In the genomic region with DNA sequence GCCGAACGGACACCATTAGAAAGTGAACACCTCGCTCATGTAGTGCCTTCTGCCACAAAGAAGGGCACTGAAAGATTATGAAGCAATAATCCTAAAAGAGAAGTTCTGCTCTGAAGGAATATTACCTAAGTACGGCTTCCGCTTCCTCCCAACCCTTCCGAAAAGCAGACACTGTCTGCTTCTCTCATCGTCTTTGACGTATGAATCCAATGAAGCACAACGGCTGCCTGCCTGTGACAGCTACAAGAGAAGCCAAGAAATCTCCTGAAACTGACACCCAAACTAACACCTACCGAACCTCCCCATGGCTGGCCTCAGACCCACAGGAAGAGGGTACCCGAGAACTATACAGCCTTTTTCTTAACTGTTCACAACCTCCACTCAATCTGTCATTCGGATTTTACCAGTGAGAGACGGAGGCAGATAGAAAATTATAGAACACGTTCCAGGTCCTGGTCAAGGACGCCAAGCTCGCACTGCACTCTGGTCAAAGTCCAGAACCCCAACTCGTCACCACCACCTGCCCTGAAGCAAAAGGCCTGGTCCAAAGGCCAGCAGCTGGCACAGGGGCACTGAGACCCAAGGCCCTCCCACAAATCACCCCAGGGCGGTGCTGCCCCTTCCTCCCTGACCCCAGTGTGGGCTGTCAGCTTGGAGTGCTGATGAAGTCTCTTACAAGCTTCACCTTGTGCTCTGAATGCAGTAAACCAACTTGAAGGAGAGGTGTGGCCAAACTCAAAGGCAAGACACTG, we compare ENCODE assay signal across 14 mouse cellular contexts. TPM values are rescaled to one million over a fixed set of nuclear protein-coding genes. Genes with fewer than 3 reads are reported as not detected.
DNase-seq lines count a peak whose midpoint lies in the region; ATAC-seq lines count a peak whose summit lies in the region.
"Had no signal": no experiment of that assay in that cellular context is flagged by ENCODE, and none has a peak within 500 bp of the region (broad histone marks: within the 10 kb centered on the region; RNA-seq: fewer than 3 reads in every experiment).

No protein-coding gene starts in this region.

- no peak overlapping the region for H3K4me2 ChIP-seq in forebrain, embryonic 15.5 days (replicated peaks)
- H3K4me2 ChIP-seq in kidney, embryonic 15.5 days: no peak overlapping the region
- H3K4me2 ChIP-seq: heart, embryonic 12.5 days; hindbrain, embryonic 13.5 days; midbrain, embryonic 13.5 days; neural tube, embryonic 12.5 days had no signal

- no peaks in the 10 kb centered on the region for H3K36me3 ChIP-seq in forebrain, embryonic 10.5 days (replicated peaks)
- H3K36me3 ChIP-seq in forebrain, embryonic 15.5 days: no peaks in the 10 kb centered on the region
- peaks cover 7% of the 10 kb centered on the region; the same call in 1 of the 2 replicates for H3K36me3 ChIP-seq in kidney, embryonic 15.5 days
- H3K36me3 ChIP-seq: midbrain, embryonic 13.5 days; neural tube, embryonic 12.5 days had no signal

- no peak overlapping the region for H3K4me3 ChIP-seq in forebrain, embryonic 10.5 days
- no peak overlapping the region for H3K4me3 ChIP-seq in forebrain, embryonic 15.5 days
- H3K4me3 ChIP-seq in kidney, embryonic 15.5 days (replicated peaks): no peak overlapping the region
- H3K4me3 ChIP-seq: erythroblast, embryonic 14.5 days; heart, embryonic 12.5 days; hindbrain, embryonic 13.5 days; midbrain, embryonic 13.5 days; neural tube, embryonic 12.5 days had no signal

- no peaks in the 10 kb centered on the region for H3K9me3 ChIP-seq in forebrain, embryonic 10.5 days
- no peaks in the 10 kb centered on the region for H3K9me3 ChIP-seq in forebrain, embryonic 15.5 days
- no peaks in the 10 kb centered on the region for H3K9me3 ChIP-seq in kidney, embryonic 15.5 days (replicated peaks)
- H3K9me3 ChIP-seq: heart, embryonic 12.5 days; hindbrain, embryonic 13.5 days; midbrain, embryonic 13.5 days; neural tube, embryonic 12.5 days had no signal

- H3K27ac ChIP-seq in forebrain, embryonic 10.5 days: peak overlapping the region; percentile 3; the same call in 1 of the 2 replicates
- no peak overlapping the region for H3K27ac ChIP-seq in forebrain, embryonic 15.5 days (replicated peaks)
- H3K27ac ChIP-seq in kidney, embryonic 15.5 days: 0 out of 2 replicates have a peak overlapping the region, but pooled peaks have one; percentile 5
- H3K27ac ChIP-seq: hindbrain, embryonic 13.5 days; liver, embryonic 14.5 days; midbrain, embryonic 13.5 days; neural tube, embryonic 12.5 days had no signal

- no peak overlapping the region for H3K9ac ChIP-seq in forebrain, embryonic 15.5 days (replicated peaks)
- no peak overlapping the region for H3K9ac ChIP-seq in kidney, embryonic 15.5 days
- H3K9ac ChIP-seq: heart, embryonic 12.5 days; hindbrain, embryonic 13.5 days; liver, embryonic 14.5 days; midbrain, embryonic 13.5 days; neural tube, embryonic 12.5 days had no signal

- H3K27me3 ChIP-seq in forebrain, embryonic 10.5 days (ENCODE audit: poor library complexity, severe bottlenecking): no peaks in the 10 kb centered on the region
- no peaks in the 10 kb centered on the region for H3K27me3 ChIP-seq in forebrain, embryonic 15.5 days
- no peaks in the 10 kb centered on the region for H3K27me3 ChIP-seq in kidney, embryonic 15.5 days
- H3K27me3 ChIP-seq: heart, embryonic 12.5 days; hindbrain, embryonic 13.5 days; midbrain, embryonic 13.5 days; neural tube, embryonic 12.5 days had no signal

- 94% methylated on average over 18 of the region's 18 CpGs for WGBS in forebrain, embryonic 10.5 days
- WGBS in forebrain, embryonic 15.5 days: 87% methylated on average over 18 of the region's 18 CpGs
- 49% methylated on average over 18 of the region's 18 CpGs for WGBS in kidney, embryonic 15.5 days

- ATAC-seq in forebrain, embryonic 15.5 days (replicated peaks): no peak
- ATAC-seq in common myeloid progenitor, adult 5-6 weeks (replicated peaks; ENCODE audit: low read depth, poor library complexity, severe bottlenecking): peak; percentile 36; the same call in 1 of the 2 replicates
- peak; percentile 38; the same call in 1 of the 2 replicates for ATAC-seq in kidney, embryonic 15.5 days (replicated peaks; ENCODE audit: low FRiP score)
- peak; percentile 89 for ATAC-seq in megakaryocyte, adult 5-6 weeks (ENCODE audit: poor library complexity, severe bottlenecking)
- no peak for ATAC-seq in megakaryocyte-erythroid progenitor cell, adult 5-6 weeks (replicated peaks; ENCODE audit: low FRiP score, low TSS enrichment, poor library complexity, severe bottlenecking)
- ATAC-seq: midbrain, embryonic 13.5 days had no signal

- no peak for DNase-seq in forebrain, embryonic 10.5 days (ENCODE audit: extremely low spot score, low spot score)
- no peak for DNase-seq in left cerebral cortex, adult 11 months (ENCODE audit: low spot score)
- DNase-seq in frontal cortex, postnatal 25 days (ENCODE audit: low spot score in 2 of 2): no peak

- peaks cover 32% of the 10 kb centered on the region for H3K4me1 ChIP-seq in forebrain, embryonic 10.5 days
- H3K4me1 ChIP-seq in forebrain, embryonic 15.5 days: peaks cover 28% of the 10 kb centered on the region
- peaks cover 56% of the 10 kb centered on the region for H3K4me1 ChIP-seq in kidney, embryonic 15.5 days

RNA-seq across cellular contexts. Expression of a gene that starts 51.2 kb away (rescaled TPM):
- polyA plus RNA-seq in forebrain, embryonic 10.5 days (2016; fragmentation: Nextera tagmentation; extraction: Ambion mirVana): 2.1 and 2.3 TPM in 2 replicates
- polyA plus RNA-seq in forebrain, embryonic 15.5 days (2015; fragmentation: Nextera tagmentation; extraction: Ambion mirVana): 4.6 and 5.3 TPM in 2 replicates
- 46.1 and 57.6 TPM in 2 replicates for total RNA-seq in common myeloid progenitor, adult 5-6 weeks (2017)
- 6.1 and 7.0 TPM in 2 replicates for polyA plus RNA-seq in kidney, embryonic 15.5 days (2015; fragmentation: Nextera tagmentation; extraction: Ambion mirVana)
- total RNA-seq in megakaryocyte, adult 5-6 weeks (2015): 25.3 and 25.7 TPM in 2 replicates
- total RNA-seq in megakaryocyte, adult 5-6 weeks (2017): 24.9 and 27.4 TPM in 2 replicates
- 37.6 and 51.7 TPM in 2 replicates for total RNA-seq in megakaryocyte-erythroid progenitor cell, adult 5-6 weeks (2014; fragmentation: Nextera tagmentation)
- total RNA-seq in megakaryocyte-erythroid progenitor cell, adult 5-6 weeks (2017): 38.6 and 40.0 TPM in 2 replicates

Comparison
In these comparisons a context has a peak if more than half of its experiments do, and no peak if none do; other contexts are left out.
1. ATAC-seq: peak in common myeloid progenitor, adult 5-6 weeks (single experiment), kidney, embryonic 15.5 days (single experiment) and megakaryocyte, adult 5-6 weeks (single experiment); none in forebrain, embryonic 15.5 days (single experiment) and megakaryocyte-erythroid progenitor cell, adult 5-6 weeks (single experiment).